Mouse (Mus musculus) spleen, postnatal 10 days (tissue): ENCODE data around the gene Cdc25a.

ENCODE experiments used
- DNase-seq, 2 experiments: peaks; one replicate each; pipeline ENCODE4 v3.0.0; 2021 to 2022; ENCODE audit warnings: low spot score in 2 of 2

The Cdc25a gene

GRCm38 (mm10) chr9:109874797-109875691 is at the start of gene Cdc25a:
Cdc25a (plus strand) TSS chr9:109875579.
- DNase-seq = peak; percentile 92 to 98

GRCm38 (mm10) chr9:109825739-109826138 is 49.6 kb upstream of the Cdc25a start:
- no peak for DNase-seq

GRCm38 (mm10) chr9:109826181-109826580 is 49.2 kb upstream of the Cdc25a start:
- DNase-seq = no peak

- DNase-seq = peak; percentile 81 to 90
Measured at GRCm38 (mm10) chr9:109832391-109833087, 42.8 kb upstream of the Cdc25a start, which contains the start of gene Nme6. Nme6 (plus strand) TSS chr9:109832749.

- DNase-seq = peak in 1 of 2 experiments; percentile 18
Measured at GRCm38 (mm10) chr9:109833088-109833412, 42.3 kb upstream of the Cdc25a start.

DNA sequence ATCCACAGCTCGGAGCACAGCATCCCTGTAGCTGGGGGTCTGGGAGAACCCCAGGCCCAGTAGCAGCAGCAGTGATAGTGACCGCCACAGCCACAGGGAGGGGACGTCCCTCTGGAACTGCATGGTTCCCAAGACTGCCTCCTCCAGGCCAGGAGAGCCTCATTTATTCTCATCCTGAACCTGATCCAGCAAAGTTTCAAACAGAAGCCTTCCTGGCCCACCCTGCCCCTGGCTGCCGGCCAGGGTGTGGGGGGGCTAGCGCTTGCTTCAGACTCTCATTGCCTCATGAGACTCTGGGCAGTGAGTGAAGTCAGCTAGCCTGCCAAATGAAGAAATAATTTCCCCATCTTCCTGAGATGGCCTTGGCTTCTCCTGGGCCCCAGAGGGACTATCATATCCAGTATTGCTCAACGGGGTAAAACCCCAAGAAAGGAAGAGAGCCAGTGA is 26.0 kb upstream of the Cdc25a start, which contains the start of gene Camp:
TSS of gene Camp (minus strand) at position 306 of the 447 bp plus-strand sequence.
- peak in 1 of 2 experiments; percentile 29 for DNase-seq

DNA sequence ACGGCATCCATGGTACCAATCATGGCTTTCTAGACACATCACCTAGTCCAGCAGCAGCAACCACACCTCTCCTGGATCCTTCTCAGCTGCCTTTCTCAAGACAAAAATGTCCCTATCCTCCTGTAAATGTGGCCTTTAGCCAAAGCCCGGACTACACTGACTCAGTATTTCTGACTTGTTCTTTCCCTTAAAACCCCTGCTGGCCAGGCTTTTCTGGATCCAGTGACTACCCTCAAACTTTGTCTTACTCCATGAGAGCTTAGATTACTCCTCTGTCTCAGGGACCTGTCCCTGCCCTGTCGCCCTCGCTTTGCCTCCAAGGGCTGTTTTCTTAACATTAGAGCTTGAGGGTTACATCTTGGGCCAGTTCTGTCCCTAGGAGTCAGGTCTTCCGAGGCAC is 25.3 kb upstream of the Cdc25a start:
- no peak for DNase-seq

DNA sequence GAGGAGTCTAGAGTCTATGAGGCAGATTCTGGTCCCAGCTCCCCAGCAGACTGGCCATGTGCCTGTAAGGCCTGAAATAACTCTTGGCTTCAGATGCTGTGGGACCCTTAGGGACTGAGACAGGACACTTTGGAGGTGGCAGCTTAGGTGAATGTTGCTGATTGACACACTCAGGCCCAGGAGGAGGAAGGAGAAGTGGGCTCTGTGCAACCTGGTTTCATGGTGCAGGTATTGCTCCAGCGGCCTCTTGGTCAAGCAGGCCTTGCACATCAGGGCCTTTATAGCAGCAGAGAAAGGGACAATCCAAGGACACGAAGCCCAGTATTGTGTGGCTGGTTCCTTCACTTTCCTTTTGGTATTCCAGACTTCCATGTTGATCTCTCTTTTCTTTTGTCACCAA is 21.0 kb upstream of the Cdc25a start:
- no peak for DNase-seq

GRCm38 (mm10) chr9:109855947-109856346 is 19.4 kb upstream of the Cdc25a start:
- DNase-seq = no peak

DNA sequence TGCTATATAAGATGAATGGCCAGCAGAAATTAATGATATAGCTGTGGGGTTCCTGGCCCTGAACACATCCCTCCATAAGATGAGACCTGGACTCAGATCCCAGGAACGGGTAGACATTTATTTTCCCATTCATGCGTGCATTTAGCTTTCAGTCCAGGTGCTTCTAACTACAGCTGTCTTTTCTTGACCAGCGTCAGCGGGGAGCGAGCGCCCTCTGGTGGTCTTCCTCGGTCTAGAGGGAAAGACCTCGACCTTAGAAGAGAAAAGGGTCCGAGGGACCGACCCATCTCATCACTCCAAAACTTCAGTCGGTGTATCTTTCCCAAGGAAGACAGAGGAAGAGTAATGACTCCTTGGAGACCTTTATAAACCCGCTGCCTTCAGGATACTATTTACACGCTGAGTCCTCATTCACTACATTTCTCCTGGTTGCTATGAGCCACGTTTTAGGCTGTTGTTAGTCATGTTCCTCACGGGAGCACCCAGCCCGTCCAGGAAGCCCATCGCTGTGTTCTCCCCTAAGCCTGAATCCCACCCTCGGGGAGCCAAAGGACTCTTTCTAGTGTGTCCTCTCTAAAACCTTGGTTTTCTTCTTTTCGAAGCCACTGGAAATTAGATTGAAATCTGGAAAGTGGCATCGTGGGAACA is 12.9 kb upstream of the Cdc25a start:
- DNase-seq = peak; percentile 80 to 91

- no peak for DNase-seq
Measured at GRCm38 (mm10) chr9:109863085-109863484, 12.3 kb upstream of the Cdc25a start.

DNA sequence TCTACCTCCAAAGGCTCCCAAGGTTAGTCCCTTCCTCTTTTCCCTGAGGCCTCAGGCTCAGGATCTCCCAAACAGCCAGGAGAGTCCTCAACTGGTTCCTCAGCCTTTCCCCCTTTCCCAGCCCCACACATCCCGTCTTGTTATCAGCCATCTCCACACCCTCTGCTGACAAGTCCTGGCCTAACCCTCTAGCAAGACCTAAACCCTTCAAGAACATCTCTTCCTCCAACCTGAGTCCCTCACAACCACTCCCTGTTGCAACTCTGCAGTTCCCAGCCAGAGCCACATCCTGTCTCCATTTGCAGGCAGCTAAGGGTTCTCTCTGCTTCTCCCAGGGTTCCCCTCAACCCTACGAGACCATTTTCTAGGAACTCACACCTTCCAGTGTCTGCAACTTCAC is 9.2 kb upstream of the Cdc25a start:
- no peak for DNase-seq

DNA sequence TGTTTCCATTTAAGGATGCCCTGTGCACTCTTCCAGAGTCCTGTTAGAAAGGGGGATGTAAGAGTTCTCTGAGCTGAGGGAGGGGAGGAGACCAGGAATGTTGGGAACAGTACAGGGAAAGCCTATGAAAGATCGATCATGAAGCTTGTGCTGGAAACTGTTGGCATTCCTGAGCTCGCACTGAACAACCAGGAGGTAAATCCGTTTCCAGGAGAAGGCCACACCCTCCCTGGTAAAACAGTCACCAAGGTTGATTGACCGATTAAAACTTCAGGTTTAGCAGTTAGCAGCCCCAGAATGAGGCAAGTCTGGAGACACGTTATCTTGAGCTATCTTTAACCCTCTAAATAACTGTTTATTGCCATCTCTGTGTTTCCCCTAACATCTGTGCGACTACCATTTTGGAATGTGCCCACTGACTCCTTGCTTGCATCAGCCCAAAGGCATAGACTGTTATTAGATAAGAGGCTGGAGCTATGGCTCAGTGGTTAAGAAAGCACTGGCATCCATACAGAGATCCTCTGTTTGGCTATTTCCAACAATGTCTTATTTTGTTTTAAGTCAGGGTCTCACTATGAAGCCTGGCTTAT is 4.3 kb upstream of the Cdc25a start:
- no peak for DNase-seq

DNA sequence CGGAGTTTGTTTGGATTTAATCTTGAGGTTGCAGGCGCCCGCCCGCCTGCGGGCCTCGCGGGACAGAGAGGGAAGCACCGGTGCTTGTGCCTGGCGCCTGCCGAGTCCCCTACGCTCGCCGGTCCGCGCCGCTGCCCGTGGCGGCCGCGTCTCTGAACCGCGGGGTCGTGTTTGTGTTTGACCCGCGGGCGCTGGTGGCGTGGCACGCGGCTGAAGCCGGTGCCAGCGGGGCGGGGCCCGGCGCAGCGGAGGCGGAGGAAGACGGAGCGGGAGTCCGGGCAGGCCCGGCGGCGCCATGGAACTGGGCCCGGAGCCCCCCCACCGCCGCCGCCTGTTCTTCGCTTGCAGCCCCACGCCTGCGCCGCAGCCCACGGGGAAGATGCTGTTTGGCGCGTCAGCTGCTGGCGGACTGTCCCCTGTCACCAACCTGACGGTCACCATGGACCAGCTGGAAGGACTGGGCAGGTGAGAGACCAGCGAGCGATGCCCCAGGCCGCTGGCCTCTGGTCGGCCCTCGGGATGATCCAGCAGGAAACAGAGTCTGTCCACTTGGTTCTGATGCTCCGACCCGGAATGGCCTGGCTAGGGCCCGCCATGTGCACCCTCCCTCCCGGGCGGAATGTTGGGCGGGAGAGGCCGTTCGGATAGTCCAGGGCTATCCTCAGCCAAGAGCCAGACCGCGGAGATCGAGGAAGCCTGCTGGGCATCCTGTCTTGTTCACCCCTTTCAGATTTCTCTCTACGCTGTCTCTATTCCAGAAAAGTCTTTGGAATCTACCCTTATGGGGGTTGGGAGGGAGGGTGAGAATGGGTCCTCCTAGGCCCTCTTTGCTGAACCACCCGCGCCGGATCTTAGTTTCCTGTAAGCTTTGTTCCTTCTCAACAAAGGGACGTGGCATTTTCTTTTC is 569 bp downstream of the Cdc25a start:
- peak in 1 of 2 experiments; percentile 72 for DNase-seq

DNA sequence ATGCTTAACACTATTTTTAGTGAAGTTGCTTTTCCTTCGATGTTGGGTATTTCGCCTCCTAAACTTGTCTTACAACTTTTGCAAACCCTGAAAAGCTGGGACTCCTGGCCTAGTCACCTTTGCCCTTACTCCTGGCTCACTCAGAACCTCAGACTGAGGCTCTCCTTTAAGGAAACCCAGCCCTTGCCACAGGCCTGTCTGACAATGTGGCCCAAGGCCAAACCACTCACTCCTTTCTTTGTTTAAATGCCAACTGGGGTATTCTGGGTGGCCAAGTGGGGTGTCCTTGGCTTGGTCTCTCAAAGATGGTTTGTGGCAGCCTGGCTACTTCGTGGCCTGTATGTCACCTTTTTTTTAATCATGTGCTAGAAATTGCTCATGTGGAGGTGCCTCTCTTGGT is 1.4 kb downstream of the Cdc25a start:
- peak in 1 of 2 experiments; percentile 16 for DNase-seq

DNA sequence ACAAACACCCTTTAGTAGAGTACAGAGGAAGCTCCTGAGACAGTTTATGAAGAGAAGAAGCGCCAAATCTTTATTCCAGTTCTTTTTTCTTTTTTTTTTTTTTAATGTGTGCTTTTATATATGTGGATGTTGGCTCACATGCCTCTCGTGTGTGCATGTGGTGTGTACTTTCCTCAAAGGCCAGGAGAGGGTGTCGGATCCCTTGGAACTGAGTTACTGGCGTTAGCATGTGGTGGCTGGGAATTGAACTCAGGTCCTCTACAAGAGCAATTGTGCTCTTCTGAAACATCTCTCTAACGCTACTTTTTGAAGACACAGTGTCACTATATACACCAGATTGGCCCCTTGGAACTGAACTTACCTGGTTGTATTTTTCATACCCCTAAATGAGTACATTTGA is 2.3 kb downstream of the Cdc25a start:
- no peak for DNase-seq

DNA sequence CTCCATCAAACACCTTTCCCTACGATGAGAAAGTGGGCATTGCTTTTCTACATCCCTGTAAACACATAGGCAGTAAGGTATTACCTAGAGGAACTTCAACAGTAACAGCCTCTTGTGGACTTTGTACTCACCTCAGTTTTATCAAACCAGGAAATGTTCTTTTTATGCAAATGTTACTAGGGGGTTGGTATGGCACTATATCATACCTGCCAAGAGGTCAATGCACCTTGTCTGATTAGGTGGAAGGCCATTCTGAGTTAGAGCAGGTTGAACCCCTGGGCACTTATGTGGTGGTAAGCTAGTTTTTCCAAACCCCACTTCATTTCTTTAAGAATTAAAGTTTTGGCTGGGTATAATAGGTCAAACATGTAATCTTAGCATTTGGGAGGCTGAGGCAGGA is 3.9 kb downstream of the Cdc25a start:
- no peak for DNase-seq

DNA sequence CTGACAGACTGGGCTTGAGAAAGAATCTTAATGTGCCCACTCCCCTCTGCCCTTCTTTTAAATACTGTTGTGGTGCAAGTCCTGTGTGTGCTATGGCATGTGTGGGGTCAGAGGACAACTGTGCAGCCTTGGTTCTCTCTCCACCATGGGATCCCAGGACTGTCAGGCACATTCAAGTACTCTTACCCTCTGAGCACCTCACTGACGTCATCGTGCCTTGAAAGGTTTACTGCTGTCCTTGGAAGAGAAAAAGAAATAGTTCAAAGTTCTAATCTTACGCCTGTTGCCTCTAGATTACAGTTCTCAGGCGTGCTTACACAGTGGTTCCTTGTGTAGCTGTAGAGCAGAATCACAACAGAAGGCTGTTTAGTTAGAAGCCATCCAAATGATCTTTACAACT is 10.9 kb downstream of the Cdc25a start:
- no peak for DNase-seq

DNA sequence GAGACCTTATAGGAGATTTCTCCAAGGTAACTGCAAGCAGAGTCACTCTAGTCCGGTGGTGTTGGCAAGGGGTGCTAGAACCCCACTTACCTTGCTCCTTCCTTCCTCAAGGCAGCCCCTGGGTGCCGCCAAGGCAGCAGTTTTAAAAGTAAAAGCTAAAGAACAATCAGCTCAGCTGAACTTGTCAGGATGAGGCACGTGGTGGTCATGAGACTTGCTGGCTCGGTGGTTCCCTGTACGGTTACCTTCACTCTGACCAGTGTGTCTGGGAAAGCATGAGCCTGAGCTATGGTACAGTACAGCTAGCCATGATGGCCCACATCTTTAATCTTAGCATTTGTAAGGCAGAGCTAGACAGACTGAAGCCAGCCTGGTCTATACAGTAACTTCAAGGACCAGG is 11.9 kb downstream of the Cdc25a start:
- no peak for DNase-seq

DNA sequence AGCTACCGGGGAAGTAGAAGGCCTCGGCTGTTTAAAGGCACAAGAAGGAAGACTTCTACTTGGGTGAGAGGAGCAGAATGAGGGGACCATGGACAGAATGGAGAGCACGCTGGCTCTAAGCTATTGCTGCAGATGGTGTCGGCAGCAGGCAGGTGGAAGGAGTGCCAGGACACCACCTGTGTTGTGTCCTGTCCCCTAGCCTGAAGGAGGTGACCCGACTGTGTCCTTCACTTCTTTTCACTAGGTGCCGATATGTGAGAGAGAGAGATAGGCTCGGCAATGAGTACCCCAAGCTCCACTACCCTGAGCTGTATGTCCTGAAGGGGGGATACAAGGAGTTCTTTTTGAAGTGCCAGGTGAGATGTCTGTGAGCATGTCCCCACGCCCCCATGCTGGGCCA is 16.1 kb downstream of the Cdc25a start:
- DNase-seq = no peak
